Mouse (Mus musculus) testis, adult 2 months (tissue): Measurements from ENCODE around the gene Ttc28.

Experiments
- CTCF ChIP-seq: fragments of 200-500 bp; IDR thresholded peaks from 2 replicates; pipeline ENCODE4 v1.5.1; 2012; ENCODE audit warnings: low read depth, mild to moderate bottlenecking, inconsistent platforms, low read length, moderate library complexity; ENCODE audit not compliant: control insufficient read depth, insufficient read depth, insufficient replicate concordance
- POLR2A ChIP-seq: fragments of 200-500 bp; IDR thresholded peaks from 2 replicates; pipeline ENCODE4 v1.6.1; 2012; ENCODE audit warnings: low read depth, mild to moderate bottlenecking, inconsistent platforms, low read length, moderate library complexity; ENCODE audit not compliant: control insufficient read depth

DNA sequence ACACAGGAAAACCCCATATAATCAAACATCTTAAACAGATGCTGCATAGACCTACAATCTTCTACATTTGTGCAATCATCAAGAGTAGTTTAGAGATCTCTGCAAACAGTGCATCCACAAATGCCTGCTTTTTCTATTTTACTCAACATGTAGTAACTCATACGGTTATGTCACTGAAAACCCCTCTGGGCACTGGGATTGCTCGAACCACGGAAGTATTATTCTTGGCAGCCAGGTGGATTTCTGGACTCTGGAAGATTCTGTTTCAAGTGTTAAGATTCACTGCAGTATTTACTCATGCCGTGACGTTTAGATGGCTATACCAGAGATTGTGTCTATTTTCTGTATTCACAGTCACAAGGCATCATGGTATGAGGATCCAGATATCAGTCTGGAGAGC is 101.0 kb downstream of the Ttc28 start:
- TF ChIP-seq CTCF (no peak), POLR2A (no peak)
